Mouse (Mus musculus) liver, adult 10 weeks (tissue): ENCODE measurements around the gene Il20ra. TPM values are rescaled to one million over a fixed set of nuclear protein-coding genes. Genes with fewer than 3 reads are reported as not detected.

Experiments used
- polyA plus RNA-seq: library from polyadenylated mRNA; stranded (reverse); fragments of 350-450 nt; fragmentation: Illumina TruSeq; extraction: RNeasy Lipid Tissue Mini Kit (QIAGEN cat#74804); gene quantifications from one replicate; pipeline ENCODE4 v1.2.3, GENCODE M21; 2014; ENCODE audit warnings: low read depth, low replicate concordance

Gene Il20ra
- not detected for polyA plus RNA-seq

DNA sequence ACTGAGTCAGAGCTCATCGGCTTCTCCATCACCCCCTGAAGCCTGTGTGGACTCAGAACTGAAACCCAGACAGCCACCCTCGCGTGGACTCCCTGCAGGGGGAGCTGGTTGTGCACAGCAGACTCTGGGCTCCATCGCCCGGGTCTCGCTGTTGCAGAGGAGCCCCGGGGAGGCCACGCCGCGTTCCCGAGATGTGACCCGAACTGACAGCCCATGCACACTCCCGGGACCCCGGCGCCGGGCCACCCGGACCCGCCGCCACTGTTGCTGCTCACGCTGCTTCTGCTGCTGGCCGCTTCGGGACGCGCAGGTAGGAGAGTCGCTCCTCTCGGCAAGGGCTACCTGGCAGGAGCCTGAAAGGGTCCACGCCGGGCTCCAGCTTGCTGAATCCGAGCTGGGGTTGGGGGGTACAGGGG lies at the start of gene Il20ra:
Gene Il20ra, plus strand, starts transcription at position 150 of the 416 bp plus-strand sequence.

Other genes starting within 250 kb of the Il20ra start
- 21.7 TPM for gene Ifngr1, start 120.6 kb upstream of the Il20ra start, polyA plus RNA-seq
- gene Il22ra2, start 90.6 kb upstream of the Il20ra start, polyA plus RNA-seq = not detected
- gene Slc35d3, start 138.9 kb downstream of the Il20ra start, polyA plus RNA-seq = not detected
- 69.2 TPM for gene Pex7, start 195.1 kb downstream of the Il20ra start, polyA plus RNA-seq
- gene Map3k5, start 221.9 kb downstream of the Il20ra start, polyA plus RNA-seq = 9.0 TPM